Mouse (Mus musculus): Measurements from ENCODE around the gene Exoc6. TPM values are rescaled to one million over a fixed set of nuclear protein-coding genes. Genes with fewer than 3 reads are reported as not detected.
"Not testable (repeated sequence)": the region's sequence is repeated elsewhere in the genome, so short reads cannot be mapped to it uniquely, and the experiment has no call there.

The Exoc6 gene
- total and polyA plus RNA-seq, 2 experiments from 2014 or later = 25.5 to 27.2 TPM

- DNase-seq (ENCODE audit: low spot score) (no peak), ATAC-seq (ENCODE audit: low FRiP score) (no peak)
- TF ChIP-seq CTCF (IDR thresholded peaks at IDR 0.05) = no peak
- H3K4me2 ChIP-seq (ENCODE audit: low read depth, low read length, poor library complexity, severe bottlenecking) = no peak overlapping the region
- no peaks in the 10 kb centered on the region for H3K4me1 ChIP-seq (ENCODE audit: insufficient read depth, low read length)
- no peak overlapping the region for H3K4me3 ChIP-seq (ENCODE audit: low read depth, low read length)
- no peaks in the 10 kb centered on the region for H3K27me3 ChIP-seq (ENCODE audit: insufficient read depth, low read length)
- 91% methylated on average over 7 of the region's 7 CpGs for WGBS
- no peak overlapping the region for H3K9ac ChIP-seq (replicated peaks; ENCODE audit: low read length, poor library complexity, severe bottlenecking)
- H3K27ac ChIP-seq (ENCODE audit: low read depth, low read length) = no peak overlapping the region
- H3K9me3 ChIP-seq (ENCODE audit: low read length) = no peaks in the 10 kb centered on the region
- no peaks in the 10 kb centered on the region for H3K36me3 ChIP-seq (ENCODE audit: insufficient read depth, low read length)
These were observed 32.8 kb upstream of the Exoc6 start for GRCm38 (mm10) chr19:37517419-37517818.

GRCm38 (mm10) chr19:37520740-37521433 is 29.3 kb upstream of the Exoc6 start:
- no peak overlapping the region for H3K27ac ChIP-seq (ENCODE audit: low read depth, low read length)
- H3K9me3 ChIP-seq (ENCODE audit: low read length) = no peaks in the 10 kb centered on the region
- WGBS = 59% methylated on average over 18 of the region's 18 CpGs
- DNase-seq (ENCODE audit: low spot score) (no peak), ATAC-seq (ENCODE audit: low FRiP score) (no peak)
- H3K27me3 ChIP-seq (ENCODE audit: insufficient read depth, low read length) = no peaks in the 10 kb centered on the region
- no peaks in the 10 kb centered on the region for H3K4me1 ChIP-seq (ENCODE audit: insufficient read depth, low read length)
- no peaks in the 10 kb centered on the region for H3K36me3 ChIP-seq (ENCODE audit: insufficient read depth, low read length)
- no peak overlapping the region for H3K4me3 ChIP-seq (ENCODE audit: low read depth, low read length)
- no peak overlapping the region for H3K4me2 ChIP-seq (ENCODE audit: low read depth, low read length, poor library complexity, severe bottlenecking)
- H3K9ac ChIP-seq (replicated peaks; ENCODE audit: low read length, poor library complexity, severe bottlenecking) = no peak overlapping the region
- TF ChIP-seq CTCF (IDR thresholded peaks at IDR 0.05) = no peak

- no peak for TF ChIP-seq CTCF (IDR thresholded peaks at IDR 0.05)
- H3K36me3 ChIP-seq (ENCODE audit: insufficient read depth, low read length) = no peaks in the 10 kb centered on the region
- no peaks in the 10 kb centered on the region for H3K27me3 ChIP-seq (ENCODE audit: insufficient read depth, low read length)
- H3K9ac ChIP-seq (replicated peaks; ENCODE audit: low read length, poor library complexity, severe bottlenecking) = no peak overlapping the region
- H3K9me3 ChIP-seq (ENCODE audit: low read length) = no peaks in the 10 kb centered on the region
- 67% methylated on average over 2 of the region's 2 CpGs for WGBS
- H3K4me1 ChIP-seq (ENCODE audit: insufficient read depth, low read length) = no peaks in the 10 kb centered on the region
- H3K27ac ChIP-seq (ENCODE audit: low read depth, low read length) = no peak overlapping the region
- H3K4me2 ChIP-seq (ENCODE audit: low read depth, low read length, poor library complexity, severe bottlenecking) = no peak overlapping the region
- DNase-seq (ENCODE audit: low spot score) (no peak), ATAC-seq (ENCODE audit: low FRiP score) (no peak)
- H3K4me3 ChIP-seq (ENCODE audit: low read depth, low read length) = no peak overlapping the region
These were observed 28.8 kb upstream of the Exoc6 start for GRCm38 (mm10) chr19:37521434-37521781.

- DNase-seq (ENCODE audit: low spot score) (no peak), ATAC-seq (ENCODE audit: low FRiP score) (no peak)
- H3K36me3 ChIP-seq (ENCODE audit: insufficient read depth, low read length) = no peaks in the 10 kb centered on the region
- H3K9ac ChIP-seq (replicated peaks; ENCODE audit: low read length, poor library complexity, severe bottlenecking) = no peak overlapping the region
- no peak overlapping the region for H3K4me3 ChIP-seq (ENCODE audit: low read depth, low read length)
- 83% methylated on average over 15 of the region's 15 CpGs for WGBS
- H3K27me3 ChIP-seq (ENCODE audit: insufficient read depth, low read length) = no peaks in the 10 kb centered on the region
- no peak overlapping the region for H3K4me2 ChIP-seq (ENCODE audit: low read depth, low read length, poor library complexity, severe bottlenecking)
- TF ChIP-seq CTCF (IDR thresholded peaks at IDR 0.05) = no peak
- no peaks in the 10 kb centered on the region for H3K4me1 ChIP-seq (ENCODE audit: insufficient read depth, low read length)
- no peak overlapping the region for H3K27ac ChIP-seq (ENCODE audit: low read depth, low read length)
- no peaks in the 10 kb centered on the region for H3K9me3 ChIP-seq (ENCODE audit: low read length)
These were observed 26.7 kb upstream of the Exoc6 start for GRCm38 (mm10) chr19:37523280-37524062.

GRCm38 (mm10) chr19:37525925-37526324 is 24.3 kb upstream of the Exoc6 start:
- H3K36me3 ChIP-seq (ENCODE audit: insufficient read depth, low read length) = no peaks in the 10 kb centered on the region
- WGBS = 83% methylated on average over 11 of the region's 11 CpGs
- no peak overlapping the region for H3K4me2 ChIP-seq (ENCODE audit: low read depth, low read length, poor library complexity, severe bottlenecking)
- ATAC-seq (ENCODE audit: low FRiP score) (no peak), DNase-seq (ENCODE audit: low spot score) (no peak)
- H3K9me3 ChIP-seq (ENCODE audit: low read length) = no peaks in the 10 kb centered on the region
- no peak overlapping the region for H3K4me3 ChIP-seq (ENCODE audit: low read depth, low read length)
- H3K9ac ChIP-seq (replicated peaks; ENCODE audit: low read length, poor library complexity, severe bottlenecking) = no peak overlapping the region
- H3K27me3 ChIP-seq (ENCODE audit: insufficient read depth, low read length) = no peaks in the 10 kb centered on the region
- no peak overlapping the region for H3K27ac ChIP-seq (ENCODE audit: low read depth, low read length)
- H3K4me1 ChIP-seq (ENCODE audit: insufficient read depth, low read length) = no peaks in the 10 kb centered on the region
- no peak for TF ChIP-seq CTCF (IDR thresholded peaks at IDR 0.05)

GRCm38 (mm10) chr19:37526768-37527167 is 23.4 kb upstream of the Exoc6 start:
- no peak for TF ChIP-seq CTCF (IDR thresholded peaks at IDR 0.05)
- Histone ChIP-seq H3K4me1 (ENCODE audit: insufficient read depth, low read length) (no peaks in the 10 kb centered on the region), H3K4me2 (ENCODE audit: low read depth, low read length, poor library complexity, severe bottlenecking) (no peak overlapping the region), H3K9ac (replicated peaks; ENCODE audit: low read length, poor library complexity, severe bottlenecking) (no peak overlapping the region), H3K9me3 (ENCODE audit: low read length) (no peaks in the 10 kb centered on the region), H3K36me3 (ENCODE audit: insufficient read depth, low read length) (no peaks in the 10 kb centered on the region), H3K27me3 (ENCODE audit: insufficient read depth, low read length) (no peaks in the 10 kb centered on the region), H3K27ac (ENCODE audit: low read depth, low read length) (no peak overlapping the region), H3K4me3 (ENCODE audit: low read depth, low read length) (no peak overlapping the region)
- 27% methylated on average over 8 of the region's 8 CpGs for WGBS
- no peak for DNase-seq (ENCODE audit: low spot score)
- no peak for ATAC-seq (ENCODE audit: low FRiP score)

GRCm38 (mm10) chr19:37527736-37528135 is 22.5 kb upstream of the Exoc6 start:
- 99% methylated on average over 3 of the region's 3 CpGs for WGBS

More at GRCm38 (mm10) chr19:37527736-37528135, 22.5 kb upstream of the Exoc6 start:
- H3K36me3 ChIP-seq (ENCODE audit: insufficient read depth, low read length); H3K9me3 ChIP-seq (ENCODE audit: low read length); H3K4me1 ChIP-seq (ENCODE audit: insufficient read depth, low read length); H3K9ac ChIP-seq (replicated peaks; ENCODE audit: low read length, poor library complexity, severe bottlenecking); H3K4me2 ChIP-seq (ENCODE audit: low read depth, low read length, poor library complexity, severe bottlenecking); H3K4me3 ChIP-seq (ENCODE audit: low read depth, low read length); H3K27ac ChIP-seq (ENCODE audit: low read depth, low read length); H3K27me3 ChIP-seq (ENCODE audit: insufficient read depth, low read length); DNase-seq (ENCODE audit: low spot score); ATAC-seq (ENCODE audit: low FRiP score): not testable (repeated sequence)

Measured in midbrain, postnatal 0 days (tissue).